Mouse (Mus musculus) gastrocnemius, postnatal 10 days (tissue): ENCODE results near the gene Bag5. TPM values are rescaled to one million over a fixed set of nuclear protein-coding genes. Genes with fewer than 3 reads are reported as not detected.
A peak's percentile ranks its signal among the peaks of the same experiment; 100 is the strongest.
"Not testable (repeated sequence)": the region's sequence is repeated elsewhere in the genome, so short reads cannot be mapped to it uniquely, and the experiment has no call there.

Source experiments
- DNase-seq: peaks from one replicate; pipeline ENCODE4 v3.0.0; 2021; ENCODE audit warnings: mixed read lengths
- total RNA-seq, 2 experiments: library from RNA; stranded (reverse); gene quantifications; 2 replicates each; pipeline ENCODE4 v1.2.3; 2021

Bag5 gene
- total RNA-seq, 2 experiments from 2014 or later, result 17.5 to 21.1 TPM

DNA sequence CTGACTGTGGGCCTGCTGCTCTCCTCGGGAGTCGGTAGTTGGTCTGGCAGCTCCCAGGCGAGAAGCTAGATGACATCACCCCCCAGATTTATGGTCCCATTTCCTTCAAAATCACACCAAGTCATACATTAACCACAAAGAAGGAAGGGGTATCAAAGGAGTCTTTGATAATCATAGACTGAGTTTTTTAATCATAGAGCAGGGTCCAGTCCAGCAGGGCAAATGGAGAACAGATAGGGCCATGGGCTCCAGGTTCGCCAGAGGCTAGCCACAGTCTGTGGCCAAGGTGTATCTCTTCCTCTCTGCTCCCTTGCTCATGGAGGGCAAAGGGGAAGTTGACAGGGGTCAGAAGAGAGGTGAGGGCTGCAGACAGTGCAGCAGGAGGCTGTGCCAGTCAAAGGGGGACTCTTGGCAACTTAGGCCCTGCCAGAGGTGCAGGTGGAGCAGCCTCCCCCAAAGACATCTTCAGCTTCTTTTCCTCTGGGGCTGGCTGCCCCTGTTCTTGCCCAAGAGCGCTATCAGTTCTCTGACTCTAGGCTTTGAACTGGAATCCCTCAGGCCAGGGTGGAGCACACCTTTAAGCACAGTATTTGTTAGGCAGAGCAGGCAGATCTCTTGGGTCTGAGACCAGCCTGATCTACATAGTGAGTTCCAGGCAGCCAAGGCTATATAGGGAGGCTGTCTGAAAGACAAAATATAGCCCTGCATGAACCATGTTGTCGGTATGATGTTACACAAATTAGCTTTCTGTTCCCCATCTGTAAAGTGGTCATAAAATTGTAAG lies 37.1 kb downstream of the Bag5 start:
- no peak for DNase-seq

- no peak for DNase-seq
Observed at GRCm38 (mm10) chr12:111674850-111675486, 38.1 kb downstream of the Bag5 start.

- no peak for DNase-seq
Observed at GRCm38 (mm10) chr12:111672581-111672980, 40.5 kb downstream of the Bag5 start.

DNA sequence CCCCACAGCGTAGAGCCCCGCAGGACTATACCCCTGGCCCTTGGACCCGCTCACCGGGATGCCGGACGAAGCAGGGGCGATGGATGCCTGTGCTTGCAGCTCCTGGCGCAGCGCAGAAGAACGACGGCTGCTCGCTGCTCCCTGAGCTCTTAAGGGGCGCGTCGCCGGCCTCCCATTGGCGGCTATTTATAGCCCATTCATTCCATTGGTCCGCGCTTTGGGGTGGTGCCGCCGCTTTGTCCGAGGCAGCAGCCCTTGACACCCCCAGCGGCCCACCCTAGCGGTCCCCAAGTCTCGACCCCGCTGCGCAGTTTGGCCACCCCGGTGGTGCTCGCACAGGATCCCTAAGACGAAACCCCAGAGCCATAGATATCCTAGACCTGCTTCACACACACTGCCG lies 40.9 kb downstream of the Bag5 start, which contains the start of gene Ckb:
Ckb (minus strand) TSS at position 163 of the 400 bp plus-strand sequence.
- DNase-seq, result peak; percentile 75

GRCm38 (mm10) chr12:111671431-111671902 lies 41.6 kb downstream of the Bag5 start:
- DNase-seq, result peak; percentile 65

DNA sequence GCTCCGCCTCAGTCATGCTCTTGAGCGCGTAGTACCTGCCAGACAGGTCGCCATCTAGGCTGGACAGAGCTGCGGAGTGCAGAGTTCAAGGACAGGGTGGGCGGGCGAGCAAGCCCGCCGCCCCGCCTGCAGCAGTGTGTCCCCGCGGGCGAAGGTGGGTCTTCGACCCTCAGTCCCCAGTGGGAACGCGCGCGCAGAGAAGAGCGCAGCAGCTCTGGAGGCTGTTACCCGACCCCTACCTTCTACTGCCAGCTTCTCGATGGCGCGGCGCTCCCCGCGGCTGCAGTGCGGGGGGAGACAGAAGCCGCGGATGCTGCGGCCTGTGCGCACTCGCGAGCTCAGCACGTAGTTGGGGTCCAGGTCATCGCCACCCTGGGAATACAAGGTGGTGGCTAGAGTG lies 42.1 kb downstream of the Bag5 start:
- DNase-seq, result no peak

DNA sequence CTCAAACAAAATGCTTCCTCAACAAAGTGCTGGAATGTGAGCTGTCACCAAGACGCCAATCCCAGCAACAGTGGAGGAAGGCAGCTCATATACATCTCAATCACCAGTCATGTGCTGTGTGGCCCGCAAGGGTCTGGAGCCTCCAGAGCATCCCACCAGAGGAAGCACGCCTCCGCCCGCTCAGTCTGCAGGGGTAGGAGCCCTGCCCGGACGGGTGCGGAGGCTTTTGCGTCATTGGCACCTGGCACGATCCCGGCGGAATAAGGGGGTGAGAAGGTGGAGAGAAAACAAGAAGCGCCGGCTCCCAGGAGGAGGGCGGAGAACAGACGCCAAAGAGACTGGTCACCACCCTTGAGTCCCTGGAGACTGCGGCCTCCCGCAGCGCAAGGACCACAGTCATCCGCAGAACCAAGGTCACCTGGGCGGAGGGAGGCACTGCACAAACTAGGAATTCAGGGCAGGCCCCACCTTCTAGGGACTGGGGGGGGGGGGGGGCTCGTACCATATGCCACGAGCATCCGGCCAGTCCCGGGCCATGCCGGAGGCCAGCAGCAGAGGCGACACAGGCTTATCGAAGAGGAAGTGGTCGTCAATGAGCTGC lies 42.6 kb downstream of the Bag5 start:
- DNase-seq, result no peak

- DNase-seq, result no peak
Observed at GRCm38 (mm10) chr12:111669961-111670360, 43.1 kb downstream of the Bag5 start.

GRCm38 (mm10) chr12:111669000-111669788 lies 43.9 kb downstream of the Bag5 start:
- DNase-seq, result peak; percentile 19

- peak; percentile 100 for DNase-seq
Observed at GRCm38 (mm10) chr12:111668457-111668912, 44.6 kb downstream of the Bag5 start.

DNA sequence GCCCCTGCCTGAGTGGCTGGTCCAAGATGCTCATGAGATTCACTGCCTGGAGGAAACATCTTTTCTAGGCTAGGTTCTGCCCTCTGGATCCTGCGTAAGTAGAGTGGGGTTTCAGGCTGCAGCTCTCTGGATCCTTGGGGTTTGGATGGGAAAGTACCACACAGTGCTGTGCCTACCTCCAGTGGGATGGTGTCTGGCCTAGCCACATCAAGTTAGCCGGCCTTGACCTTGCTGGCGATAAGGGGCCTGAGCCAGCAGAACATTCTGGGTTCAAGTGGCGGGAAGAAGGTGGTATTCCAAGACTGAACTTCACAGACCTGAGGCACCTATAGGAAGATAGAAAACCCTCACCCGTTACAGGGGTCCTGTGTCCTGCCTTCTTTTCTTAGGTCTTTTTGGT lies 45.6 kb downstream of the Bag5 start:
- no peak for DNase-seq

- DNase-seq, result no peak
Observed at GRCm38 (mm10) chr12:111666380-111666779, 46.7 kb downstream of the Bag5 start.

GRCm38 (mm10) chr12:111665041-111665880 lies 47.8 kb downstream of the Bag5 start:
- DNase-seq, result no peak

- peak; percentile 48 for DNase-seq
Observed at GRCm38 (mm10) chr12:111664144-111664634, 48.9 kb downstream of the Bag5 start.

GRCm38 (mm10) chr12:111663228-111664143 lies 49.6 kb downstream of the Bag5 start:
- DNase-seq, result no peak

DNA sequence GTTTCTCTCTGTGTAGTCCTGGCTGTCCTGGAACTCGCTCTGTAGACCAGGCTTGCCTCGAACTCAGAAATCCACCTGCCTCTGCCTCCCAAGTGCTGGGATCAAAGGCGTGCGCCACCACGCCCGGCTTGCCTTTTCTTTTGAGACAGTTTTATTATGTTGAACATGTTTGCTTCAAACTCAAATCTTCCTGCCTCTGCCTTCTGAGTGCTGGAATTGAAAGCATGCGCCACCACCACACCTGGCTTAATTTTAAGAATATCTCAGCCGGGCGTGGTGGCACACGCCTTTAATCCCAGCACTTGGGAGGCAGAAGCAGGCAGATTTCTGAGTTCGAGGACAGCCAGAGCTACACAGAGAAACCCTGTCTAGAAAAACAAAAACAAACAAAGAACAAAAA lies 51.5 kb downstream of the Bag5 start:
- DNase-seq, result not testable (repeated sequence)

GRCm38 (mm10) chr12:111660628-111661027 lies 52.4 kb downstream of the Bag5 start:
- no peak for DNase-seq
